Mouse (Mus musculus): ENCODE data around the gene Plppr5. TPM values are rescaled to one million over a fixed set of nuclear protein-coding genes. Genes with fewer than 3 reads are reported as not detected.

Plppr5 gene
- polyA plus RNA-seq, 1 experiment from 2014 or later, result 5.6 TPM

GRCm38 (mm10) chr3:117696350-117696749 is 121.7 kb downstream of the Plppr5 start:
- Histone ChIP-seq H3K4me1 (replicated peaks) (peaks cover 2% of the 10 kb centered on the region; the same call in 1 of the 2 replicates), H3K4me2 (no peak overlapping the region), H3K27me3 (replicated peaks) (no peaks in the 10 kb centered on the region), H3K9me3 (replicated peaks) (no peaks in the 10 kb centered on the region), H3K4me3 (no peak overlapping the region), H3K36me3 (no peaks in the 10 kb centered on the region), H3K9ac (no peak overlapping the region), H3K27ac (ENCODE audit: poor library complexity, severe bottlenecking) (no peak overlapping the region)
- no peak for ATAC-seq (ENCODE audit: insufficient number of reproducible peaks, low FRiP score)
- 84% methylated on average over 5 of the region's 5 CpGs for WGBS

DNA sequence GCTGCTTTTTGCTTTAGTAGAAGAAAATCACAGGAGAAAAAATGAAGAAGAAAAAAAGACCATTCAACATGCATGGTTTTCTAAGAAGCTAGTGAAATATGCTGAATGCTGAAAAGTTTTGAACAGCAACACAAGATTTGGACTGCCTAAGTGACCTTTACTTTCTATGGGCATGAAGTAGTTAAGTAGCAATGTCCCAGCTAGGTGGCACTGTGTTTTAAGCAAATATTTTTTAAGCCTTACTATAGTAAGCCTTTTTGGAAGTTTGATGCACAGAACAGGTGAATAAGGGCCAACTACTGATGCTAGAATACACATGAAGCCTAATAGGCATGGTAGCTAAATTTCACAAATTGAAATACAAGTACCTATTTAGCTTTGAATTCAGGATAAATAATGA is 134.2 kb downstream of the Plppr5 start:
- Histone ChIP-seq H3K36me3 (no peaks in the 10 kb centered on the region), H3K27me3 (replicated peaks) (no peaks in the 10 kb centered on the region), H3K4me2 (no peak overlapping the region), H3K4me1 (replicated peaks) (no peaks in the 10 kb centered on the region), H3K9ac (no peak overlapping the region), H3K4me3 (no peak overlapping the region), H3K9me3 (replicated peaks) (no peaks in the 10 kb centered on the region), H3K27ac (ENCODE audit: poor library complexity, severe bottlenecking) (no peak overlapping the region)
- no peak for ATAC-seq (ENCODE audit: insufficient number of reproducible peaks, low FRiP score)

- H3K9me3 ChIP-seq (replicated peaks), result no peaks in the 10 kb centered on the region
- no peak for ATAC-seq (ENCODE audit: insufficient number of reproducible peaks, low FRiP score)
- no peak overlapping the region for H3K4me2 ChIP-seq
- no peak overlapping the region for H3K9ac ChIP-seq
- 57% methylated on average over 3 of the region's 3 CpGs for WGBS
- H3K27me3 ChIP-seq (replicated peaks), result no peaks in the 10 kb centered on the region
- no peaks in the 10 kb centered on the region for H3K4me1 ChIP-seq (replicated peaks)
- H3K4me3 ChIP-seq, result no peak overlapping the region
- no peak overlapping the region for H3K27ac ChIP-seq (ENCODE audit: poor library complexity, severe bottlenecking)
- no peaks in the 10 kb centered on the region for H3K36me3 ChIP-seq
These were observed 142.1 kb downstream of the Plppr5 start for GRCm38 (mm10) chr3:117716534-117717280.

DNA sequence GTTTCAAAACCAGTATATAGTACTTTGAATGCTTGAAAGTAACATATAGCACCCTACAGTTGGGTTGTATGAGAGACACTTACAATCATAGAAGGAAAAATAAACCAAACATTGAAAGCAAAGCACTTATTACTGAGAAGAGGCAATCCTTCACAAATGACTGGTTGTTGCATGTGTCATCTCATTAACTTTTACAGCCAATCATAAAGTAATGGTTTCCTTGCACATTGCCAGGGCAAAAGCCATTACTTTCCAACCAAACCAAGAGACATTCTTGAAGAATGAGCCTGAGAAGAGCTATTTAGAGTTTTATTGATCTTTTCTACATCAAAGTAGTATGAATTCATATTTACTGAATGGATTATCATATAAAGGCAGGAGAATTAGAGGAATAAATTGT is 148.8 kb downstream of the Plppr5 start:
- no peak overlapping the region for H3K4me2 ChIP-seq
- no peak overlapping the region for H3K9ac ChIP-seq
- H3K27me3 ChIP-seq (replicated peaks), result no peaks in the 10 kb centered on the region
- H3K9me3 ChIP-seq (replicated peaks), result no peaks in the 10 kb centered on the region
- H3K4me1 ChIP-seq (replicated peaks), result no peaks in the 10 kb centered on the region
- H3K4me3 ChIP-seq, result no peak overlapping the region
- no peak for ATAC-seq (ENCODE audit: insufficient number of reproducible peaks, low FRiP score)
- H3K27ac ChIP-seq (ENCODE audit: poor library complexity, severe bottlenecking), result no peak overlapping the region
- H3K36me3 ChIP-seq, result no peaks in the 10 kb centered on the region

- Histone ChIP-seq H3K27ac (ENCODE audit: poor library complexity, severe bottlenecking) (no peak overlapping the region), H3K9ac (no peak overlapping the region), H3K4me2 (no peak overlapping the region), H3K4me3 (no peak overlapping the region), H3K36me3 (no peaks in the 10 kb centered on the region), H3K27me3 (replicated peaks) (no peaks in the 10 kb centered on the region), H3K4me1 (replicated peaks) (no peaks in the 10 kb centered on the region), H3K9me3 (replicated peaks) (no peaks in the 10 kb centered on the region)
- ATAC-seq (ENCODE audit: insufficient number of reproducible peaks, low FRiP score), result no peak
- 75% methylated on average over 5 of the region's 5 CpGs for whole genome bisulfite sequencing
These were observed 149.9 kb downstream of the Plppr5 start for GRCm38 (mm10) chr3:117724521-117724920.

DNA sequence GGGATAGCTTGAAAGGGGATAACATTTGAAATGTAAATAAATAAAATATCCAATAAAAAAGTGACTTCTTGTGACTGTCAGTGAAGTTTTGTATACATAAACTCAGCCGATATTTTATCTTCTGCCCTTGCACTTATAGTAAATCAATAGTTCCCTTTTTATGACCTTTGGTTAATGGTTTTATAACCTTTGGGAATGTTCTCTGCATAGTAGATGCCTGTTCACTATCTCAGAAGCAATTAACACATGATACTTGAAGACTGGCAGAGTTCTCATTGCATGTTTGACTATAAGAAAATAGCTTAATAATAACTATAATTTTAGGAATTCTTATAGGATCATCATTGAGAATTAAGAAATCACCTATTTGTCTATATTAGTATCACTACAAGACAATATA is 150.9 kb downstream of the Plppr5 start:
- Histone ChIP-seq H3K9me3 (replicated peaks) (no peaks in the 10 kb centered on the region), H3K27ac (ENCODE audit: poor library complexity, severe bottlenecking) (no peak overlapping the region), H3K4me2 (no peak overlapping the region), H3K36me3 (no peaks in the 10 kb centered on the region), H3K4me1 (replicated peaks) (no peaks in the 10 kb centered on the region), H3K9ac (no peak overlapping the region), H3K27me3 (replicated peaks) (no peaks in the 10 kb centered on the region), H3K4me3 (no peak overlapping the region)
- 85% methylated on average over 1 of the region's 1 CpGs for WGBS
- ATAC-seq (ENCODE audit: insufficient number of reproducible peaks, low FRiP score), result no peak

GRCm38 (mm10) chr3:117728136-117728535 is 153.5 kb downstream of the Plppr5 start:
- no peak overlapping the region for H3K4me3 ChIP-seq
- H3K4me1 ChIP-seq (replicated peaks), result no peaks in the 10 kb centered on the region
- H3K4me2 ChIP-seq, result no peak overlapping the region
- no peaks in the 10 kb centered on the region for H3K36me3 ChIP-seq
- no peak overlapping the region for H3K9ac ChIP-seq
- 28% methylated on average over 1 of the region's 1 CpGs for WGBS
- no peaks in the 10 kb centered on the region for H3K9me3 ChIP-seq (replicated peaks)
- ATAC-seq (ENCODE audit: insufficient number of reproducible peaks, low FRiP score), result no peak
- H3K27me3 ChIP-seq (replicated peaks), result no peaks in the 10 kb centered on the region
- H3K27ac ChIP-seq (ENCODE audit: poor library complexity, severe bottlenecking), result no peak overlapping the region

DNA sequence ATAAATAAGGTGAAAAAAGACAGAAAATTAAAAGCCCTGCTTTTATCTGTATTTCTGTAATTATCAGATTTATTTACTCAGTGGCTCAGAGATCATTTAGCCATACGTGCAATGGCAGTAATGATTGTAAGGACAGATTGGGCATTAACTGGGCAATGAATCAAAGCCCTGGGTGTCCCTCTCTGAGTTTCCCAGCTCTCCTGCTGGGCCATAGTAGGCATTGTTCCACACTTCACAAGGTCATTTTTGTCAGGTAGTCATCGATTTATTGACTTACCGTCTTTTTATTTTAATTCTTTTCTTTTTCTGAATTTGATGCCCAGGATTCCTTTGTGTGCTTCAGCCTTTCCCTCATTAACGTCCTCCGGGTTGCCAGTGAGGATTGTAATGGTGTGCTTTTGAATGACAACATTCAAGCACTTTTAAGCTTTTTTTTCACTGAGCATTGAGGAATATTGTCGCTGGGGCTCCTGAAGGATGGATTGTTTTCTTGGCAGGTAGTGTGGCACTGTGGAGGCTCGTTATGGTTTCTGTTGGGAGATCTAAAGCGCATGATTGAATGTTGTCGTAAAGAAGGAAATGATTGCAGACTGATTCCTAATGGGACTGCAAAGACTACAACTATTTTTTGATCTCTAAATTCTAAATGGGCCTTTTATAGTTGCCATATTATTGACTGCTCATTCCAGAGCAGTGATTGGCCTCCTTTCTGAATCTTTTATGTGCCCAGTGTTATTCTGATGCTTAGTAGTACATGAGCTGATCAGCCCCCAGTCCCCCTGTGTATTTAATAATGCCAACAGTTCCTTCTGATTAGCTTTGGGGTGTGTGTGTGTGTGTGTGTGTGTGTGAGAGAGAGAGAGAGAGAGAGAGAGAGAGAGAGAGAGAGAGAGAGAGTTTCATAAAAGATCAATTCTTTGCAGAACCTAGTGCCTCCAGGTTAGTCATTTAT is 154.8 kb downstream of the Plppr5 start:
- H3K4me1 ChIP-seq (replicated peaks), result no peaks in the 10 kb centered on the region
- H3K4me3 ChIP-seq, result no peak overlapping the region
- H3K4me2 ChIP-seq, result no peak overlapping the region
- H3K9ac ChIP-seq, result no peak overlapping the region
- ATAC-seq (ENCODE audit: insufficient number of reproducible peaks, low FRiP score), result no peak
- H3K9me3 ChIP-seq (replicated peaks), result no peaks in the 10 kb centered on the region
- no peaks in the 10 kb centered on the region for H3K36me3 ChIP-seq
- WGBS, result 76% methylated on average over 9 of the region's 9 CpGs
- no peaks in the 10 kb centered on the region for H3K27me3 ChIP-seq (replicated peaks)
- H3K27ac ChIP-seq (ENCODE audit: poor library complexity, severe bottlenecking), result no peak overlapping the region

DNA sequence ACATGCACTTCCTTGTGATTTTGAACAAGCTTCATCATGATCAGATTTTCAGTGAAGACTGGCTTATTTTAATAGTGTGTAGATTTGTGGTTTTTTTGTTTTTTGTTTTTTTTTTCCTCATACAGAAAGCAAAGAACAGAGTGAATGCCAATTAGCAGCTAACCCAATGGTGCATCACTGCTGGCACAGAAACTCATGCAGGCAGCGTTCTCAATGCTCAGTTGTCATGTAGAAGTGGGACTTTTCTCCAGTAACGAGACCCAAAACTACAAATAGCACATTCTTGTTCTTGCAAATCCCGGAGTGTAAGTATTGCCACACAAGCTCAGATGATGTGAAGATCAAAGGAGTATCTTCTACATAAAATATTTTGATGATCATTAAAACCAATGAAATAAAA is 156.9 kb downstream of the Plppr5 start:
- Histone ChIP-seq H3K27ac (ENCODE audit: poor library complexity, severe bottlenecking) (no peak overlapping the region), H3K4me1 (replicated peaks) (no peaks in the 10 kb centered on the region), H3K27me3 (replicated peaks) (no peaks in the 10 kb centered on the region), H3K36me3 (no peaks in the 10 kb centered on the region), H3K9me3 (replicated peaks) (no peaks in the 10 kb centered on the region), H3K4me3 (no peak overlapping the region), H3K4me2 (no peak overlapping the region), H3K9ac (no peak overlapping the region)
- no peak for ATAC-seq (ENCODE audit: insufficient number of reproducible peaks, low FRiP score)
- 75% methylated on average over 3 of the region's 3 CpGs for WGBS

DNA sequence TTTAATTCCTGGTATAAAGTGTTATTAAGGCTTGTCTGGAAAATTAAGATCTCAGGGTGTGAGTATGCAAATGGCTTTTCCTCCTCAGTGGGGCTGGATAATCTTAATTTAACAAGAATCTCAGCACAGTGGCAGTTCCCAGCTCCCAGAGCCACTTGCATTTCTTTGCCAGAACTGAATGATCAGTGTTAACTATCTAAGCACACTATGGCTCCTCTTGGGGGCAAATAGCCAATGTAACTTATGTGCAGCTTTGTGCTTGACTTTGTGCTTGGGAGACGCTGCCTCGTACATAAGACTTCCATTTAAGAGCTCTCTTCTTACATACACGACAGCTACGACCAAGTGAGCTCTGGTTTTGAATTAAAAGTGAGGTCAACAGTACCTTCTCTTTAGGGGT is 158.0 kb downstream of the Plppr5 start:
- no peak for ATAC-seq (ENCODE audit: insufficient number of reproducible peaks, low FRiP score)
- no peak overlapping the region for H3K4me2 ChIP-seq
- no peak overlapping the region for H3K27ac ChIP-seq (ENCODE audit: poor library complexity, severe bottlenecking)
- H3K4me3 ChIP-seq, result no peak overlapping the region
- no peaks in the 10 kb centered on the region for H3K27me3 ChIP-seq (replicated peaks)
- WGBS, result 82% methylated on average over 4 of the region's 4 CpGs
- H3K4me1 ChIP-seq (replicated peaks), result no peaks in the 10 kb centered on the region
- no peak overlapping the region for H3K9ac ChIP-seq
- H3K9me3 ChIP-seq (replicated peaks), result no peaks in the 10 kb centered on the region
- no peaks in the 10 kb centered on the region for H3K36me3 ChIP-seq

All from heart, embryonic 12.5 days (tissue).